ENCODE assay signal across 22 mouse cellular contexts in the genomic region with DNA sequence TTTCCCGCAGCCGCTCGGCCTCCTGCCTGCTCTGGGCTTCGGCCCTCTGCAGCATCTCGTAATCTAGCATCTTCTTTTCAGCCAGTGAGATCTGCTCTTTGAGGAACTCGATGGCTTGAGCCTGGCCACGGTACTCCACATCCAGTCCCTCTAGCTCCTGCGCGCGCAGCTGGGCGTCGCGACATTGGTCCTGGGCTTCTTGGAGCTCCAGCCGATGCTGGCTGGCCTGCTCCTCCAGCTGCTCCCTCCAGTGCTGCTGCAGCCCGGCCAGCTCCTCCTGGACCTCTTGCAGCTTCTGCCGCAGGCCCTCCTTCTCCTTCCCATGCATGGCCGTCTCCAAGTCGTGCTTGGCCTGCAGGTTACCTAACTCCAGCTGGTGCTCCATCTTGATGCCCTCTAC. TPM values are rescaled to one million over a fixed set of nuclear protein-coding genes. Genes with fewer than 3 reads are reported as not detected.
"Had no signal": no experiment of that assay in that cellular context is flagged by ENCODE, and none has a peak within 500 bp of the region (broad histone marks: within the 10 kb centered on the region; RNA-seq: fewer than 3 reads in every experiment).

No protein-coding gene starts in this region.

- H3K4me1 ChIP-seq: midbrain, embryonic 10.5 days; midbrain, embryonic 12.5 days had no signal

- H3K27ac ChIP-seq: midbrain, embryonic 10.5 days; midbrain, embryonic 12.5 days; neural tube, embryonic 13.5 days; neural tube, embryonic 15.5 days had no signal

- DNase-seq: lung, embryonic 14.5 days; lung, postnatal 10 days; lung, postnatal 4 days; midbrain, embryonic 14.5 days; retina, postnatal 1 day; right cerebral cortex, adult 18-20 months; right cerebral cortex, postnatal 25 days; right cerebral cortex, postnatal 4 days; spleen, adult 18-20 months; thymus, adult 18-20 months; thymus, postnatal 14 days; thymus, postnatal 36 days had no signal

- H3K27me3 ChIP-seq: midbrain, embryonic 12.5 days; neural tube, embryonic 13.5 days; neural tube, embryonic 15.5 days had no signal

- ATAC-seq: midbrain, embryonic 16.5 days had no signal

- H3K9ac ChIP-seq: lung, embryonic 14.5 days; midbrain, embryonic 12.5 days; neural tube, embryonic 13.5 days; neural tube, embryonic 15.5 days had no signal

- H3K4me3 ChIP-seq: midbrain, embryonic 10.5 days; midbrain, embryonic 12.5 days; myocyte; neural tube, embryonic 13.5 days; neural tube, embryonic 15.5 days had no signal

- H3K9me3 ChIP-seq: midbrain, embryonic 10.5 days; midbrain, embryonic 12.5 days; neural tube, embryonic 13.5 days; neural tube, embryonic 15.5 days had no signal

RNA-seq across cellular contexts. Expression of a gene that starts 57.4 kb away (rescaled TPM):
- total RNA-seq: megakaryocyte, adult 5-6 weeks; megakaryocyte-erythroid progenitor cell, adult 5-6 weeks had no signal
- polyA plus RNA-seq: lung, embryonic 14.5 days; neural tube, embryonic 11.5 days; stomach, embryonic 14.5 days had no signal
